Mouse (Mus musculus) adrenal gland, postnatal 10 days (tissue): ENCODE results near the gene Pigh. TPM values are rescaled to one million over a fixed set of nuclear protein-coding genes. Genes with fewer than 3 reads are reported as not detected.
A peak's percentile ranks its signal among the peaks of the same experiment; 100 is the strongest.

Experiments used
- DNase-seq: peaks from one replicate; pipeline ENCODE4 v3.0.0; 2021; ENCODE audit warnings: mixed read lengths
- total RNA-seq, 2 experiments: library from RNA; stranded (reverse); gene quantifications; 2 replicates each; pipeline ENCODE4 v1.2.3; 2021

Pigh gene
- total RNA-seq, 2 experiments from 2014 or later: 7.1 to 9.5 TPM

- DNase-seq: no peak
These were observed 21.9 kb downstream of the Pigh start for GRCm38 (mm10) chr12:79067526-79067925.

- DNase-seq: no peak
These were observed 23.0 kb downstream of the Pigh start for GRCm38 (mm10) chr12:79066431-79066830.

- no peak for DNase-seq
These were observed 25.0 kb downstream of the Pigh start for GRCm38 (mm10) chr12:79064451-79064850.

DNA sequence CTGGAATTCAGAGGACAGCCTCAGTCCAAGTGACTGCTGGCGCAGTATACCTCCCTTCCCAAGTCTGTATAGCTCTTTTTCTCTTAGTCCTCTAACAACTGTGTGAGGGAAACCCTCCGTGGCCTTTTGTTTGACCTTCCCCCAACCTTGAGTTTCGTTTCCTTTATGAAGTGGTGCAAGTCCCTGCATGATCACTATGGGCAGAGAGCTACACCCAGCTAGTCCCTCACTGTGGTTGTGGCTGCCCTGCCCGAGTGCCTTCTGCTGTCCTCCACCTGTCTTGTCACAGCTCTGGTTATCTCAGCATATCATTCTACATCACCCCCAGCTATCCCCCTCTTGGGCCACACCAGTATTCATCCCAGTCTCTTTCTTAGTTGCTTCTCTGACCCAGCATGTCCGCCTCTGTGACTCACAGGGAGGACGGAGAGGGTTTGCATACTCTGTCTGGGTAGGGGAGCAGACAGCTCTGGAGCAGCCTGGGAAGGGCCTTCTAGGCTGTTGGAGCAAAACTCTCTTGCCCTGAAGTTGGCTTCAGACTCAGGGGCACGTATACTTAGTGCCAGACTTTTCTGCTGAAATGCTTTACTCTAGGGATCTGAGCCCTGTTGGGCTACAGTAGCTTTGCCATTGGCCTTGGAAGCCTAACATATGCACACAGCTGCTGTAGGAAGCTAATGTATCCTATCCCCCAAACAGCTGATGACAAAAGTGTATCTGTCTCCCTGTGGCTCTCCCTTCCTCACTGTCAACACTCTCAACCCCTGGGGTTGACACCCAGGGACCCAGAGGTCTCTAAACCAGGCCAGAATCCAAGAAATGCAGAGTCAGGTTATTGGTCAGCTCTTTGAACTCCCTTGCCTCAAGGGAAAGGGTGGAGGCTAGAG lies 28.4 kb downstream of the Pigh start:
- peak; percentile 21 for DNase-seq

DNA sequence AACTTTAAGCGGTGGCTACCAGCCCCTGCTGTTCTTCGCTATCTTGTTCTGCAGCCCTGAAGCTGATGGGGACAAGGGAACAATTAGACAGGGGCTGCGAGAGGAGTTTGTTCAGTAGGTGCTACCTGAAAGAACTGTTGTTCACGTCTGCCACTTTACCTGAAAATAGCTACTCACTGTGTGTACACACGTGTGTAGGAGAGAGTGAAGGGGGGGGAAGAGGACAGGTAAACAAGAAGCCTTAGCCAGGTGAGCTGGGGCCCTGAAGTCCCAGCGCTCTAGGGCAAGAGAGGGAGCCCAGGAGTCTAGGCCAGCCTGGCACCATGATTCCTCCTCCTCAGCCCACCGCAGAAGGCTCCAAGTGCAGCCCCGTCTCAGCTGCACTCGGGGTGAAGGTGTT lies 29.3 kb downstream of the Pigh start:
- DNase-seq: no peak

DNA sequence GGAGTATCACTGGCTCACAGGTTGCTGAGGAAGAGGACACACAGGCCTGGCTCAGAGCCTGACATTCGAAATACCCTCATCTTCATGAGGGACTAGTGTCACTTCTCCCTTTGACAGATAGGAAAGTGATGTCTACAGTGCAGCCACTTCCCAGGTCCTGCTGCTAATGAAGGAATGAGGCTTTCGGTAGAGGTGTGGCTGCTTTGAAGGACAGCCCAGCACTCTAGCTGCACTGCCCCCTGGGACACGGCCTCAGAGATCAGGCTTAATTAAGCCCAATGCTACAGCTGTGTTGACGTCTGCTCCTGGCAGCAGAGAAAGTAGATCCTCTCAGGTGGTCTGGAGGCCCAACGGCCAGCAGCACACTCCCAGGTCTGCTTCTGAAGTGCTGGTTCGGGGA lies 29.9 kb downstream of the Pigh start:
- DNase-seq: no peak

GRCm38 (mm10) chr12:79055276-79055675 lies 34.2 kb downstream of the Pigh start:
- DNase-seq: peak; percentile 12

DNA sequence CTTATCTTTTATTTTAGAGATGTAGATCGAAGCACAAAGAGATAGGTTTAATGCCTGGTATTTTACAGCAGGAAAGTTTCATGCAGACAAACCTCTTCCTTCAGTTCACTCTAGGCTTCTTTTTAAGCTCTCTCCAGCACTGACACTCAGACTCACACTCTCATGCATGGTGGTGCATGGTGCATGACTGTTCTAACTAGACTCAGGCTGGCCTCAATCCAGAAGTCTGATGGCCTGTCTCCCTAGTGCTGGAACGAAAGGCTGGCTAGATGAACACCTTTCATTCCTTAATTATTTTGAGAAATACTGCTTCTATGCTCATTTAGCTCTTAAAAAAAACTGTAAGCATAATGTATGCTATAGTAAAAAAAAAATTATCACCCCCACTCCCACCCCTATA lies 37.4 kb downstream of the Pigh start:
- DNase-seq: no peak

GRCm38 (mm10) chr12:79050545-79051212 lies 38.8 kb downstream of the Pigh start:
- no peak for DNase-seq

- no peak for DNase-seq
These were observed 39.6 kb downstream of the Pigh start for GRCm38 (mm10) chr12:79049807-79050206.

DNA sequence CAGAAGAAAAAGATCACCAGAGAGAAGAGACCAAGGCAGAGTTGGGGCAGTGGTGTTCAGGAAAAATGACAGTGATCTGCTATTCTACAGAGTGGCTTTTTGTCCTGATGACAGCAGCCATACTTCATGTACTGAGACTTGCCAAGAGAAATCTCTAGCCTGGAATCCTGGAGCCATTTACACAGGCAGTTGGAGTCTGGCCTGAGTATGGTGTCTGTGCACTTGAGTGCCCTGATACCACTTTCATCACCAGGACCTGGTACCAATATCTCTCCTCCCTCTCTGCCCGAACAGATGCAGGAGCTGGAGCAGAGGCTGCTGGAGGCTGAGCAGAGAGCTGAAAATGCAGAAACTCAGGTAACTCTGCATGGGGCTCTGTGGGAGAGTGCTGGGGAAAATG lies 40.6 kb downstream of the Pigh start:
- no peak for DNase-seq

GRCm38 (mm10) chr12:79047203-79047602 lies 42.2 kb downstream of the Pigh start:
- DNase-seq: no peak

GRCm38 (mm10) chr12:79046171-79046570 lies 43.3 kb downstream of the Pigh start:
- no peak for DNase-seq

- no peak for DNase-seq
These were observed 44.8 kb downstream of the Pigh start for GRCm38 (mm10) chr12:79044668-79045067.

- no peak for DNase-seq
These were observed 48.0 kb downstream of the Pigh start for GRCm38 (mm10) chr12:79041436-79041835.

DNA sequence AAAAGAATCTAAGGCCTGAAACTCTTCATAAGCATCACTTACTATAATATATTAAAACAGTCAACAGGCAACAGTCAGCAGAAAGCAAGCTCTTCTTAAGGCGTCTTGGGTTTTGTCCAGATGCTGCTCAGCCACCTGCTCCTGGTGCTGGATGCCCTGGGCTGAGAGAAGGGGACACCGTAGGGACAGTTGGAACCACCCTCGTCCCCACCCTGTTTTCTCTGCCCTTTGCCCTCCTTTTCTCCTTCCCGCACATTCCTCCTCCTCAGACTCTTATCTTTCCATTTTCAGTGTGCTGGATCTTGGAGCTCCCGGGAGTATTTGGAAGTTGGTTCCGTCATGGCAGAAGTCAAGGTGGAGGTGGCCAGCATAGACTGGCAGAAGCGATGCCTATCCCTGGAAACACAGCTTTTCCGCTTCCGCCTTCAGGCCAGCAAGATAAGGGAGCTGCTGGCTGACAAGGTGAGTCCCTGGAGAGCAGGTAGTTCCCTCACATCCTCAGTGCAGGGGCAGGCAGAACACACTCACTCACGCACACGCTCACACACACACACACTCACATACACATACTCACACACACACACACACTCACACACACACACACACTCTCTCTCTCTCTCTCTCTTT lies 49.1 kb downstream of the Pigh start:
- DNase-seq: no peak

DNA sequence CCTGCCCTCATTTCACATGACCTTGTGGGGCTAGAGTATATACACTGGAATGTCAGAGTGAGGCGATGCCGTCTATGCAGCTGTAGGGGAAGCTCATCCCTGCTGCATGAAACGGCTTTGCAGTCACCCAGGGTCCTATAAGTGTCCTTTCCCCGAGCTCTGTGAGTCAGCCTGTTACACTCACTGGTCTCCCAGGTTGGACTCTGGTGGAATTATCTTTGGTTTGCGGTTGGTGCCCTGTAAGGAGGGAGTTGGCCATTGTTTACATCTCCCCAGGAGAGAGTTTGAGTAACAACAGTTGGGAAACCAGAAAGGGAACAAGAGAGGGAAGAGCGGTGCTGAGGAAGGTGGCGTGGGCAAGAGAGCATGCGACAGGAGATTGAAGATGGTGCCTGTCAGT lies 49.7 kb downstream of the Pigh start:
- DNase-seq: no peak

DNA sequence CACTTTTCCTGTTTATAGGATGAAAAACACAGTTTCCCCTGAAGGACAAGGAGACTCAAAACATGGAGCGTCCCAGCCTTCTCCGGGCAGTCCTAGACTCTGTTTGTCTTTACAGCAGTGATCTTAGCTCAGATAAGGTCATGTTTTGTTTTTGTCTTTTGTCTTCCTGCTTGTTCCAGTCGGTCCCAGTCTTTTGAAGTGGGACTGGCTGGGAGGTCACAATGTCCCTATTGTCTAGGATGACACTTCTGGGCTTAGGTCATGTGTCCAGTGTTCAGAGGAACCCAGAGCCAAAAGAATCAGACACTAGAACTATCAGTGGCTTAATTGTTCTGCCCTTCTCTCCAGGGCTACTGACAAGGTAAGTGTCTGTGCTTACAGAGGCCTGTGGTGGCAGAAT lies 54.1 kb downstream of the Pigh start:
- no peak for DNase-seq

DNA sequence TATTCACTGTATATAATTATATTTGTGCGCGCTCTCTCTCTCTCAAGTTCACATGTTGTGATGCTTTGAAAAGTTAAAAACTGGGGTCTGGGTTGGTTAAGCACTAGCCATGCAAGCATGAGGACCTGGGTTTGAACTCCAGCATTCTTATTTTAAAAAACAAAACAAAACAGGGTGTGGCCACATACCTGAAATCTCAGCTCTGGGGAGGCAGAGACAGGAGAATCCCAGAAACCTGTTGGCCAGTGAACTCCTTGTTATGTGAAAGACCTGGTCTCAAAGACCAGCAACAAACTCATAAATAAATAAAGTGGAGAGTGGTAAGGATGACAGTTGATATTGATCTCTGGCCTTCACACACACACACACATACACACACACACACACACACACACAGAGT lies 55.1 kb downstream of the Pigh start:
- no peak for DNase-seq
